Mouse (Mus musculus): Measurements from ENCODE around the gene Pparg. TPM values are rescaled to one million over a fixed set of nuclear protein-coding genes. Genes with fewer than 3 reads are reported as not detected.

Pparg gene
- polyA plus RNA-seq, 1 experiment from 2014 or later: 0.65 TPM

- no peak overlapping the region for H3K4me2 ChIP-seq
- no peak overlapping the region for H3K27ac ChIP-seq
- no peak overlapping the region for H3K9ac ChIP-seq (replicated peaks)
- WGBS: 71% methylated on average over 2 of the region's 2 CpGs
- H3K4me3 ChIP-seq (replicated peaks): no peak overlapping the region
- no peaks in the 10 kb centered on the region for H3K27me3 ChIP-seq
- H3K36me3 ChIP-seq: no peaks in the 10 kb centered on the region
- no peaks in the 10 kb centered on the region for H3K9me3 ChIP-seq
- no peaks in the 10 kb centered on the region for H3K4me1 ChIP-seq (replicated peaks)
- no peak for ATAC-seq (ENCODE audit: insufficient number of reproducible peaks, insufficient read depth, low FRiP score, low TSS enrichment, low read depth)
Measured at GRCm38 (mm10) chr6:115518352-115518751, 157.6 kb downstream of the Pparg start.

- Histone ChIP-seq H3K36me3 (no peaks in the 10 kb centered on the region), H3K9ac (replicated peaks) (no peak overlapping the region), H3K4me2 (no peak overlapping the region), H3K4me3 (replicated peaks) (no peak overlapping the region), H3K4me1 (replicated peaks) (no peaks in the 10 kb centered on the region), H3K9me3 (no peaks in the 10 kb centered on the region), H3K27ac (no peak overlapping the region), H3K27me3 (no peaks in the 10 kb centered on the region)
- 72% methylated on average over 12 of the region's 12 CpGs for WGBS
- no peak for ATAC-seq (ENCODE audit: insufficient number of reproducible peaks, insufficient read depth, low FRiP score, low TSS enrichment, low read depth)
Measured at GRCm38 (mm10) chr6:115519275-115519699, 158.5 kb downstream of the Pparg start.

GRCm38 (mm10) chr6:115521923-115522322, 161.2 kb downstream of the Pparg start:
- no peak for ATAC-seq (ENCODE audit: insufficient number of reproducible peaks, insufficient read depth, low FRiP score, low TSS enrichment, low read depth)
- Histone ChIP-seq H3K9me3 (no peaks in the 10 kb centered on the region), H3K4me2 (no peak overlapping the region), H3K4me1 (replicated peaks) (no peaks in the 10 kb centered on the region), H3K27me3 (no peaks in the 10 kb centered on the region), H3K27ac (no peak overlapping the region), H3K9ac (replicated peaks) (no peak overlapping the region), H3K36me3 (no peaks in the 10 kb centered on the region), H3K4me3 (replicated peaks) (no peak overlapping the region)
- 97% methylated on average over 1 of the region's 1 CpGs for WGBS

GRCm38 (mm10) chr6:115522691-115523146, 162.0 kb downstream of the Pparg start:
- ATAC-seq (ENCODE audit: insufficient number of reproducible peaks, insufficient read depth, low FRiP score, low TSS enrichment, low read depth): no peak
- WGBS: 73% methylated on average over 6 of the region's 6 CpGs
- Histone ChIP-seq H3K4me2 (no peak overlapping the region), H3K36me3 (no peaks in the 10 kb centered on the region), H3K9ac (replicated peaks) (no peak overlapping the region), H3K4me1 (replicated peaks) (no peaks in the 10 kb centered on the region), H3K9me3 (no peaks in the 10 kb centered on the region), H3K27ac (no peak overlapping the region), H3K4me3 (replicated peaks) (no peak overlapping the region), H3K27me3 (no peaks in the 10 kb centered on the region)

- Histone ChIP-seq H3K36me3 (no peaks in the 10 kb centered on the region), H3K27me3 (no peaks in the 10 kb centered on the region), H3K9ac (replicated peaks) (no peak overlapping the region), H3K9me3 (no peaks in the 10 kb centered on the region), H3K4me3 (replicated peaks) (no peak overlapping the region), H3K27ac (no peak overlapping the region), H3K4me2 (no peak overlapping the region), H3K4me1 (replicated peaks) (no peaks in the 10 kb centered on the region)
- no peak for ATAC-seq (ENCODE audit: insufficient number of reproducible peaks, insufficient read depth, low FRiP score, low TSS enrichment, low read depth)
- 81% methylated on average over 9 of the region's 9 CpGs for WGBS
Measured at GRCm38 (mm10) chr6:115523201-115523600, 162.4 kb downstream of the Pparg start.

GRCm38 (mm10) chr6:115524449-115524990, 163.8 kb downstream of the Pparg start:
- no peaks in the 10 kb centered on the region for H3K27me3 ChIP-seq
- peak; percentile 37; the same call in 1 of the 2 replicates for ATAC-seq (ENCODE audit: insufficient number of reproducible peaks, insufficient read depth, low FRiP score, low TSS enrichment, low read depth)
- H3K36me3 ChIP-seq: no peaks in the 10 kb centered on the region
- no peak overlapping the region for H3K9ac ChIP-seq (replicated peaks)
- WGBS: 73% methylated on average over 9 of the region's 9 CpGs
- H3K4me2 ChIP-seq: no peak overlapping the region
- no peaks in the 10 kb centered on the region for H3K4me1 ChIP-seq (replicated peaks)
- H3K4me3 ChIP-seq (replicated peaks): no peak overlapping the region
- no peak overlapping the region for H3K27ac ChIP-seq
- no peaks in the 10 kb centered on the region for H3K9me3 ChIP-seq

GRCm38 (mm10) chr6:115527418-115527817, 166.7 kb downstream of the Pparg start:
- no peak overlapping the region for H3K9ac ChIP-seq (replicated peaks)
- no peak overlapping the region for H3K4me3 ChIP-seq (replicated peaks)
- no peak overlapping the region for H3K27ac ChIP-seq
- no peaks in the 10 kb centered on the region for H3K36me3 ChIP-seq
- H3K9me3 ChIP-seq: no peaks in the 10 kb centered on the region
- ATAC-seq (ENCODE audit: insufficient number of reproducible peaks, insufficient read depth, low FRiP score, low TSS enrichment, low read depth): no peak
- 89% methylated on average over 3 of the region's 3 CpGs for WGBS
- H3K4me2 ChIP-seq: no peak overlapping the region
- no peaks in the 10 kb centered on the region for H3K27me3 ChIP-seq
- no peaks in the 10 kb centered on the region for H3K4me1 ChIP-seq (replicated peaks)

- ATAC-seq (ENCODE audit: insufficient number of reproducible peaks, insufficient read depth, low FRiP score, low TSS enrichment, low read depth): no peak
- Histone ChIP-seq H3K4me2 (no peak overlapping the region), H3K27me3 (no peaks in the 10 kb centered on the region), H3K4me1 (replicated peaks) (no peaks in the 10 kb centered on the region), H3K9ac (replicated peaks) (no peak overlapping the region), H3K27ac (no peak overlapping the region), H3K4me3 (replicated peaks) (no peak overlapping the region), H3K36me3 (no peaks in the 10 kb centered on the region), H3K9me3 (no peaks in the 10 kb centered on the region)
- WGBS: 92% methylated on average over 4 of the region's 4 CpGs
Measured at GRCm38 (mm10) chr6:115528372-115528771, 167.6 kb downstream of the Pparg start.

GRCm38 (mm10) chr6:115534617-115535016, 173.9 kb downstream of the Pparg start:
- H3K4me3 ChIP-seq (replicated peaks): no peak overlapping the region
- ATAC-seq (ENCODE audit: insufficient number of reproducible peaks, insufficient read depth, low FRiP score, low TSS enrichment, low read depth): no peak
- H3K9ac ChIP-seq (replicated peaks): no peak overlapping the region
- H3K36me3 ChIP-seq: no peaks in the 10 kb centered on the region
- H3K27me3 ChIP-seq: no peaks in the 10 kb centered on the region
- H3K27ac ChIP-seq: no peak overlapping the region
- H3K9me3 ChIP-seq: no peaks in the 10 kb centered on the region
- 0 out of 2 replicates have a peak, but pooled peaks cover 2% of the 10 kb centered on the region for H3K4me1 ChIP-seq (replicated peaks)
- WGBS: 73% methylated on average over 7 of the region's 7 CpGs
- H3K4me2 ChIP-seq: no peak overlapping the region

GRCm38 (mm10) chr6:115536169-115536568, 175.4 kb downstream of the Pparg start:
- H3K36me3 ChIP-seq: no peaks in the 10 kb centered on the region
- no peaks in the 10 kb centered on the region for H3K27me3 ChIP-seq
- H3K4me2 ChIP-seq: no peak overlapping the region
- no peak for ATAC-seq (ENCODE audit: insufficient number of reproducible peaks, insufficient read depth, low FRiP score, low TSS enrichment, low read depth)
- H3K27ac ChIP-seq: no peak overlapping the region
- H3K9ac ChIP-seq (replicated peaks): no peak overlapping the region
- H3K9me3 ChIP-seq: no peaks in the 10 kb centered on the region
- 83% methylated on average over 4 of the region's 4 CpGs for WGBS
- no peak overlapping the region for H3K4me3 ChIP-seq (replicated peaks)
- 0 out of 2 replicates have a peak, but pooled peaks cover 2% of the 10 kb centered on the region for H3K4me1 ChIP-seq (replicated peaks)

GRCm38 (mm10) chr6:115538645-115539429, 178.1 kb downstream of the Pparg start:
- H3K36me3 ChIP-seq: no peaks in the 10 kb centered on the region
- H3K4me2 ChIP-seq: peak overlapping the region; percentile 58
- peak; percentile 83 for ATAC-seq (ENCODE audit: insufficient number of reproducible peaks, insufficient read depth, low FRiP score, low TSS enrichment, low read depth)
- peaks cover 4% of the 10 kb centered on the region; the same call in 1 of the 2 replicates for H3K4me1 ChIP-seq (replicated peaks)
- peak overlapping the region; percentile 59 for H3K9ac ChIP-seq (replicated peaks)
- H3K27ac ChIP-seq: no peak overlapping the region
- WGBS: 21% methylated on average over 26 of the region's 26 CpGs
- H3K27me3 ChIP-seq: no peaks in the 10 kb centered on the region
- H3K9me3 ChIP-seq: no peaks in the 10 kb centered on the region
- H3K4me3 ChIP-seq (replicated peaks): peak overlapping the region; percentile 32
